ENCODE assay signal across 28 mouse cellular contexts in genomic region chr5:104381671-104382070, GRCm38 (mm10). TPM values are rescaled to one million over a fixed set of nuclear protein-coding genes. Genes with fewer than 3 reads are reported as not detected.
"Had no signal": no experiment of that assay in that cellular context is flagged by ENCODE, and none has a peak within 500 bp of the region (broad histone marks: within the 10 kb centered on the region; RNA-seq: fewer than 3 reads in every experiment).

No protein-coding gene starts in this region.

- H3K27ac ChIP-seq: midbrain, embryonic 10.5 days; midbrain, embryonic 12.5 days; neural tube, embryonic 13.5 days; neural tube, embryonic 15.5 days; stomach, embryonic 15.5 days; stomach, postnatal 0 days had no signal

- DNase-seq: lung, adult 18-20 months; lung, embryonic 14.5 days; lung, postnatal 10 days; lung, postnatal 4 days; midbrain, embryonic 14.5 days; retina, postnatal 1 day; right cerebral cortex, adult 18-20 months; right cerebral cortex, postnatal 25 days; right cerebral cortex, postnatal 4 days; spleen, adult 18-20 months; thymus, adult 2 months; thymus, postnatal 25 days; thymus, postnatal 4 days had no signal

- H3K4me1 ChIP-seq: midbrain, embryonic 10.5 days; midbrain, embryonic 12.5 days; neural tube, embryonic 13.5 days; neural tube, embryonic 15.5 days; stomach, embryonic 15.5 days had no signal

- H3K27me3 ChIP-seq: midbrain, embryonic 12.5 days; neural tube, embryonic 13.5 days; neural tube, embryonic 15.5 days; stomach, embryonic 15.5 days had no signal

- H3K4me3 ChIP-seq: midbrain, embryonic 10.5 days; midbrain, embryonic 12.5 days; neural tube, embryonic 13.5 days; neural tube, embryonic 15.5 days; stomach, embryonic 15.5 days had no signal

- H3K36me3 ChIP-seq: midbrain, embryonic 10.5 days; midbrain, embryonic 12.5 days; neural tube, embryonic 13.5 days; neural tube, embryonic 15.5 days; stomach, embryonic 15.5 days had no signal

- H3K4me2 ChIP-seq: lung, embryonic 14.5 days; midbrain, embryonic 12.5 days; neural tube, embryonic 13.5 days; neural tube, embryonic 15.5 days; stomach, embryonic 15.5 days had no signal

RNA-seq across cellular contexts. Expression of gene Spp1, which starts 53.2 kb away (rescaled TPM):
- total RNA-seq: megakaryocyte-erythroid progenitor cell, adult 5-6 weeks had no signal

RNA-seq across cellular contexts. Expression of gene Mepe, which starts 56.5 kb away (rescaled TPM):
- total RNA-seq: megakaryocyte, adult 5-6 weeks; megakaryocyte-erythroid progenitor cell, adult 5-6 weeks had no signal
- polyA plus RNA-seq: liver, embryonic 16.5 days; lung, embryonic 14.5 days; lung, embryonic 16.5 days; midbrain, embryonic 10.5 days; midbrain, embryonic 12.5 days; midbrain, embryonic 14.5 days; midbrain, embryonic 16.5 days; neural tube, embryonic 11.5 days; neural tube, embryonic 13.5 days; neural tube, embryonic 15.5 days; small intestine, adult 2 months; stomach, embryonic 15.5 days; stomach, postnatal 0 days; testis, adult 2 months; thymus, adult 2 months; urinary bladder, adult 2 months had no signal
